Mouse (Mus musculus) C2C12 (cell line): Measurements from ENCODE around the gene Rsu1. TPM values are rescaled to one million over a fixed set of nuclear protein-coding genes. Genes with fewer than 3 reads are reported as not detected.

Experiments used
- H3K27me3 ChIP-seq: one replicate; pipeline ENCODE4 v1.6.1; 2011; ENCODE audit not compliant: control insufficient read depth, insufficient read depth, insufficient read length
- H3K36me3 ChIP-seq: one replicate; pipeline ENCODE4 v1.6.1; 2011; ENCODE audit not compliant: control insufficient read depth, insufficient read depth
- H3K4me3 ChIP-seq: one replicate; pipeline ENCODE4 v1.5.1; 2011; ENCODE audit warnings: mild to moderate bottlenecking, control low read depth; ENCODE audit not compliant: poor library complexity, insufficient read depth, severe bottlenecking
- H3K79me2 ChIP-seq: one replicate; pipeline ENCODE4 v1.6.1; 2011; ENCODE audit not compliant: control insufficient read depth, insufficient read depth
- H3K79me3 ChIP-seq: one replicate; pipeline ENCODE4 v1.6.1; 2011; ENCODE audit warnings: low read depth, control low read depth
- H3ac ChIP-seq: one replicate; pipeline ENCODE3; 2011; ENCODE audit warnings: low read depth; ENCODE audit not compliant: control insufficient read depth, insufficient read length
- CEBPB ChIP-seq: IDR thresholded peaks from one replicate; pipeline ENCODE4 v1.6.1; 2011; ENCODE audit warnings: low read depth, mild to moderate bottlenecking, control low read depth, moderate library complexity
- CTCF ChIP-seq: IDR thresholded peaks from one replicate; pipeline ENCODE4 v1.5.1; 2011; ENCODE audit not compliant: control insufficient read depth, insufficient read depth, insufficient read length
- FOSL1 ChIP-seq: IDR thresholded peaks from one replicate; pipeline ENCODE4 v1.8.0; 2011; ENCODE audit warnings: mild to moderate bottlenecking, low read length; ENCODE audit not compliant: poor library complexity, insufficient read depth, severe bottlenecking
- MAX ChIP-seq: IDR thresholded peaks from one replicate; pipeline ENCODE4 v1.6.1; 2011; ENCODE audit warnings: mild to moderate bottlenecking, control low read depth
- MYOD1 ChIP-seq: IDR thresholded peaks from one replicate; pipeline ENCODE4 v1.6.1; 2011; ENCODE audit warnings: low read depth; ENCODE audit not compliant: control insufficient read depth, insufficient read length
- MYOG ChIP-seq: IDR thresholded peaks from one replicate; pipeline ENCODE4 v1.6.1; 2011; ENCODE audit not compliant: control insufficient read depth, insufficient read length; ENCODE audit errors: extremely low read depth
- USF1 ChIP-seq: IDR thresholded peaks from one replicate; pipeline ENCODE4 v1.6.1; 2011; ENCODE audit warnings: low read depth, mild to moderate bottlenecking, control low read depth, moderate library complexity
- polyA plus RNA-seq: library from polyadenylated mRNA; unstranded; fragments of >200 nt; fragmentation: generic; extraction: Trizol; gene quantifications from one replicate; pipeline ENCODE4 v1.2.1, GENCODE M21; 2012; ENCODE audit warnings: missing spikeins

The Rsu1 gene
- polyA plus RNA-seq, 1 experiment, result 104 TPM

DNA sequence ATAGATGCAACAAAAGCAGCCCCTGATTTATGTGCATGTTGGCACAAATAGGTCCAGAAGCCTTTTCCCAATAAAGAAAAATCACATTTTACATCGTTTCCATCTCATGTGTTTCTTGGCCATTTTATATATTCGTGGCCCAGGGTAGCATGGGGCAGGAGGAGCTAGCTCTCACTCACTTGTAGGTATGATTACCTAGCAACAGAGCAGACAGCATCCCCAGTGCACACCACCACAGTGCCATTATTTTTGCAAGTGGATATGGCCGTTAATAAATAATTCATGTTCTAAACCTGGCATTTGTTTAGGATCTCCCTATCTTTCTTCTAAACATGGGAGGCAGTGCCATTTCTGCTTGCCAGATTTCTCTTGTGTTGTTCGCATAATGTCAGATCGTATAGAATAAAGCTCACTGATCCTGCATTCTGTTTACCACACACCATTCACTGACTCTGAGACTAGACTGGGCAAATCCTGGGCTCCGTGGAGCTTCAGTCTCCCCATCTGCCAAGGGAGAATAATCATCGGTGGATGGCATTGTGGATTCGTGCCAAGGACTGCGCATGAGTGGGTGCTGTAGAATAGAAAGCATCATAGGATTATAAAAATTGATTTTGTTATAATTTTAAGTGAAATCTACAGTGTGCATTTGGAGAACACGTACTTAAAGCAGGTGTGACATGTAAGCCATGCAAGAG, 93.4 kb downstream of the Rsu1 start:
- no peaks in the 10 kb centered on the region for H3K79me2 ChIP-seq
- H3K79me3 ChIP-seq, result no peaks in the 10 kb centered on the region
- H3ac ChIP-seq, result no peak overlapping the region
- H3K36me3 ChIP-seq, result peaks cover 4% of the 10 kb centered on the region
- no peak overlapping the region for H3K4me3 ChIP-seq
- H3K27me3 ChIP-seq, result no peaks in the 10 kb centered on the region
- TF ChIP-seq CTCF, result no peak
- no peak for TF ChIP-seq CEBPB

DNA sequence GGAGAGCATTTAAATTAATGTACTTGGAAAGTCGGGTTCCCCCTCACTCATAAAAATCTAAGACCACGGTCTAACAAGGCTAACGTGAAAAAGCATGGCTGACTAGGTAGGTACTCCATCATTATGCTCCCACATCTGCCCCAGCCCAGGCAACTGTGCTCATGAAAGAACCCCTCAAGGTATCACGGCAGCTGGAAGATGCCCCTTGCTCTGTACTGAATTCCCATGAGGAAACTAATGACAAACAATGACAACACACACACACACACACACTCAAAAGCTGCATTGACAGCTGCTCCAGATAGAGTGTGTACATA, 95.0 kb downstream of the Rsu1 start:
- no peaks in the 10 kb centered on the region for H3K36me3 ChIP-seq
- H3ac ChIP-seq, result no peak overlapping the region
- H3K79me2 ChIP-seq, result no peaks in the 10 kb centered on the region
- TF ChIP-seq FOSL1 (no peak), USF1 (no peak), MYOD1 (no peak)
- H3K79me3 ChIP-seq, result no peaks in the 10 kb centered on the region
- H3K4me3 ChIP-seq, result no peak overlapping the region
- H3K27me3 ChIP-seq, result no peaks in the 10 kb centered on the region

- no peaks in the 10 kb centered on the region for H3K79me3 ChIP-seq
- no peak for TF ChIP-seq MAX
- TF ChIP-seq USF1, result no peak
- no peak for TF ChIP-seq MYOG
- no peak for TF ChIP-seq CTCF
- no peak for TF ChIP-seq MYOD1
- TF ChIP-seq CEBPB, result no peak
- no peak for TF ChIP-seq FOSL1
- no peaks in the 10 kb centered on the region for H3K79me2 ChIP-seq
- no peak overlapping the region for H3ac ChIP-seq
- no peak overlapping the region for H3K4me3 ChIP-seq
- H3K36me3 ChIP-seq, result no peaks in the 10 kb centered on the region
- no peaks in the 10 kb centered on the region for H3K27me3 ChIP-seq
Measured at GRCm38 (mm10) chr2:13175536-13176303, 95.5 kb downstream of the Rsu1 start.

DNA sequence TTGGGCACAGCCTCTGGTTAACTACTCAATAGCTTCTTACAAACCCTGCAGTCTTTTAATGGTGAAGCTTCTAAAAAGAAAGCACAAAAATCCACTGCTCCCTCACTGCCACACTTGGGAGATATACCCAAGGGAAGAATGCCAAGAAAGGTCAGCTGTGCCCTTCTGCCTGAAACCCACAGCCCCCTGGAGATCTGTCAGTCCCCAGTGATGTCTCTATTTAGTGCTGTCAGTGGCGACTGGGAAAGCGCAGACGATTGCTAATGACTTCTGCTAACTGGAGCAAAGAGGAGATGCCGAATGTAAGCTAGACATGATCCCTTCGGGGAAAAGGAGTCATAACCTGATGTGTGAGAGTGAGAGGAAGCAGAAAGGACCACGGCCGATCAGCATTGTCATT, 96.8 kb downstream of the Rsu1 start:
- Histone ChIP-seq H3K36me3 (no peaks in the 10 kb centered on the region), H3K79me2 (no peaks in the 10 kb centered on the region), H3ac (no peak overlapping the region), H3K27me3 (no peaks in the 10 kb centered on the region), H3K4me3 (no peak overlapping the region), H3K79me3 (no peaks in the 10 kb centered on the region)
- TF ChIP-seq CTCF (no peak), MYOD1 (no peak), USF1 (no peak), CEBPB (no peak), MYOG (no peak), MAX (no peak), FOSL1 (no peak)

DNA sequence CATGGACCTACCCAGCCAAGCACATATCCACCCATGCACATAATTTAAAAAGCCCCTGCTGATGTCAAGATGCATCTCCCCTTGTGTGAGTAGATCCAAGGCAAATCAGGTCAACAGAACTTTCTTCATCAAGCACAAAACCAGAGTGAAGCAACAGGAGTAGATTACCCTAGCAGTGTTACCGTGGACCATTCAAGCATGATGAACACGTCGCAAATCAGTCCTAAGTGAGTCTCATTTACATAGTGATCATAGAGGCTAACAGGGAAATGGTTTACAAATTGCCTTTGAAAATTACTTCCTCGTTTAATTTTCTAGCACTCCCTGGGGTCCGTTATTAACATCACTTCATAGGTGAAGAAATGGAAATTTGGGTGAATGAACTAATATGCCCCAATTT, 100.6 kb downstream of the Rsu1 start:
- Histone ChIP-seq H3K27me3 (no peaks in the 10 kb centered on the region), H3ac (no peak overlapping the region), H3K79me2 (no peaks in the 10 kb centered on the region), H3K4me3 (no peak overlapping the region), H3K79me3 (no peaks in the 10 kb centered on the region), H3K36me3 (no peaks in the 10 kb centered on the region)
- TF ChIP-seq FOSL1, result no peak
- no peak for TF ChIP-seq USF1
- no peak for TF ChIP-seq CEBPB
- no peak for TF ChIP-seq MAX
- no peak for TF ChIP-seq MYOD1
- no peak for TF ChIP-seq CTCF
- TF ChIP-seq MYOG, result no peak

DNA sequence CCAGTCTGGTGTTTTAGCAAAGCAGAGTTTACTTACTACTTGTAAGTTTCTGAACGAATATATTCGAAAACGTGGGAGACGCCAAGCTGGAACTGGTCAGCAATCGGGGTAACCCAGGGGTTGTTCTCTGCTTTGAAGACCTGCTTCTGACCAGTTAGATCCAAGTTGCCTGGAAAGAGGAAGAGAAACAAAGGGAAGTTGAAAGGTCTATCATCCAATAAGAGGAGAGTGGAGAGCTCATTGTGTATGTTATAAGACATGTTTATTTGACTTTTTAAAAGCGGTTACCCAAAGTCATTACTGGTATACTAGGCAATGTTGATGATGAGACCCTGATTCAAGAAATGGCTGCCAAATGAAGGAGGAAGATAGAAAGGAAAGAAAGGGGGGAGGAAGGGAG, 101.3 kb downstream of the Rsu1 start:
- TF ChIP-seq MYOG, result no peak
- no peak for TF ChIP-seq USF1
- TF ChIP-seq MAX, result no peak
- TF ChIP-seq FOSL1, result no peak
- no peak for TF ChIP-seq CEBPB
- no peak for TF ChIP-seq CTCF
- TF ChIP-seq MYOD1, result no peak
- Histone ChIP-seq H3ac (no peak overlapping the region), H3K27me3 (no peaks in the 10 kb centered on the region), H3K79me2 (no peaks in the 10 kb centered on the region), H3K36me3 (no peaks in the 10 kb centered on the region), H3K79me3 (no peaks in the 10 kb centered on the region), H3K4me3 (no peak overlapping the region)
